Mouse (Mus musculus): ENCODE measurements at regions not wholly inside any gene's neighbourhood (a gene's known extent, or its start where the extent isn't known, plus 50 kb on each side); places are given as distances from the start of the nearest gene placed in this dataset.

GRCm38 (mm10) chr4:52176240-52176639 lies 262.8 kb upstream of the Smc2 start:
- H3K9me3 ChIP-seq (ENCODE audit: control insufficient read depth, low read length) = no peaks in the 10 kb centered on the region
- no peak overlapping the region for H3K4me2 ChIP-seq (ENCODE audit: low read depth)
- H3K36me3 ChIP-seq (ENCODE audit: control insufficient read depth, insufficient read depth, low read length) = no peaks in the 10 kb centered on the region
- H3K9ac ChIP-seq (ENCODE audit: low read length) = no peak overlapping the region
- no peak overlapping the region for H3K27ac ChIP-seq (ENCODE audit: low read depth, low read length)
- DNase-seq (ENCODE audit: low spot score) (no peak), ATAC-seq (ENCODE audit: insufficient read depth, low FRiP score, low TSS enrichment) (no peak)
- WGBS = 88% methylated on average over 4 of the region's 4 CpGs
- no peak overlapping the region for H3K4me3 ChIP-seq (ENCODE audit: low read depth, low read length)
- no peaks in the 10 kb centered on the region for H3K27me3 ChIP-seq (ENCODE audit: control insufficient read depth, insufficient read depth, low read length)
- H3K4me1 ChIP-seq (ENCODE audit: control insufficient read depth, insufficient read depth, low read length) = no peaks in the 10 kb centered on the region

GRCm38 (mm10) chr4:52197777-52198176 lies 241.3 kb upstream of the Smc2 start:
- Histone ChIP-seq H3K27ac (ENCODE audit: low read depth, low read length) (no peak overlapping the region), H3K36me3 (ENCODE audit: control insufficient read depth, insufficient read depth, low read length) (no peaks in the 10 kb centered on the region), H3K27me3 (ENCODE audit: control insufficient read depth, insufficient read depth, low read length) (no peaks in the 10 kb centered on the region), H3K4me2 (ENCODE audit: low read depth) (no peak overlapping the region), H3K9me3 (ENCODE audit: control insufficient read depth, low read length) (no peaks in the 10 kb centered on the region), H3K4me3 (ENCODE audit: low read depth, low read length) (no peak overlapping the region), H3K9ac (ENCODE audit: low read length) (no peak overlapping the region), H3K4me1 (ENCODE audit: control insufficient read depth, insufficient read depth, low read length) (no peaks in the 10 kb centered on the region)
- no peak for ATAC-seq (ENCODE audit: insufficient read depth, low FRiP score, low TSS enrichment)
- no peak for DNase-seq (ENCODE audit: low spot score)
- WGBS = 79% methylated on average over 3 of the region's 3 CpGs

- ATAC-seq (ENCODE audit: insufficient read depth, low FRiP score, low TSS enrichment) = no peak
- Histone ChIP-seq H3K4me1 (ENCODE audit: control insufficient read depth, insufficient read depth, low read length) (no peaks in the 10 kb centered on the region), H3K27me3 (ENCODE audit: control insufficient read depth, insufficient read depth, low read length) (no peaks in the 10 kb centered on the region), H3K9ac (ENCODE audit: low read length) (no peak overlapping the region), H3K36me3 (ENCODE audit: control insufficient read depth, insufficient read depth, low read length) (no peaks in the 10 kb centered on the region), H3K27ac (ENCODE audit: low read depth, low read length) (no peak overlapping the region), H3K4me2 (ENCODE audit: low read depth) (no peak overlapping the region), H3K4me3 (ENCODE audit: low read depth, low read length) (no peak overlapping the region), H3K9me3 (ENCODE audit: control insufficient read depth, low read length) (no peaks in the 10 kb centered on the region)
- DNase-seq (ENCODE audit: low spot score) = no peak
Observed at GRCm38 (mm10) chr4:52210601-52211000, 228.4 kb upstream of the Smc2 start.

GRCm38 (mm10) chr4:52211022-52211421 lies 228.0 kb upstream of the Smc2 start:
- WGBS = 36% methylated on average over 5 of the region's 5 CpGs
- no peak overlapping the region for H3K4me3 ChIP-seq (ENCODE audit: low read depth, low read length)
- H3K9ac ChIP-seq (ENCODE audit: low read length) = no peak overlapping the region
- no peaks in the 10 kb centered on the region for H3K36me3 ChIP-seq (ENCODE audit: control insufficient read depth, insufficient read depth, low read length)
- H3K4me2 ChIP-seq (ENCODE audit: low read depth) = no peak overlapping the region
- H3K4me1 ChIP-seq (ENCODE audit: control insufficient read depth, insufficient read depth, low read length) = no peaks in the 10 kb centered on the region
- ATAC-seq (ENCODE audit: insufficient read depth, low FRiP score, low TSS enrichment) (peak; percentile 38), DNase-seq (ENCODE audit: low spot score) (no peak)
- H3K27ac ChIP-seq (ENCODE audit: low read depth, low read length) = no peak overlapping the region
- H3K9me3 ChIP-seq (ENCODE audit: control insufficient read depth, low read length) = no peaks in the 10 kb centered on the region
- no peaks in the 10 kb centered on the region for H3K27me3 ChIP-seq (ENCODE audit: control insufficient read depth, insufficient read depth, low read length)

GRCm38 (mm10) chr4:52213363-52213762 lies 225.7 kb upstream of the Smc2 start:
- H3K9ac ChIP-seq (ENCODE audit: low read length) = no peak overlapping the region
- no peaks in the 10 kb centered on the region for H3K4me1 ChIP-seq (ENCODE audit: control insufficient read depth, insufficient read depth, low read length)
- no peaks in the 10 kb centered on the region for H3K36me3 ChIP-seq (ENCODE audit: control insufficient read depth, insufficient read depth, low read length)
- WGBS = 30% methylated on average over 3 of the region's 3 CpGs
- peak; percentile 79 for ATAC-seq (ENCODE audit: insufficient read depth, low FRiP score, low TSS enrichment)
- no peak overlapping the region for H3K4me2 ChIP-seq (ENCODE audit: low read depth)
- H3K27ac ChIP-seq (ENCODE audit: low read depth, low read length) = no peak overlapping the region
- DNase-seq (ENCODE audit: low spot score) = peak; percentile 30
- no peak overlapping the region for H3K4me3 ChIP-seq (ENCODE audit: low read depth, low read length)
- no peaks in the 10 kb centered on the region for H3K27me3 ChIP-seq (ENCODE audit: control insufficient read depth, insufficient read depth, low read length)
- no peaks in the 10 kb centered on the region for H3K9me3 ChIP-seq (ENCODE audit: control insufficient read depth, low read length)

Measured in neural tube, embryonic 11.5 days (tissue).